Mouse (Mus musculus) erythroblast, embryonic 14.5 days (primary cell): ENCODE results near the gene Ptprn2. TPM values are rescaled to one million over a fixed set of nuclear protein-coding genes. Genes with fewer than 3 reads are reported as not detected.

Source experiments
- H3K27me3 ChIP-seq: 2 replicates; pipeline ENCODE4 v1.6.1; 2012; ENCODE audit warnings: inconsistent platforms; ENCODE audit not compliant: control insufficient read depth
- H3K36me3 ChIP-seq: 2 replicates; pipeline ENCODE4 v1.6.1; 2012; ENCODE audit warnings: mild to moderate bottlenecking, inconsistent platforms; ENCODE audit not compliant: control insufficient read depth
- H3K4me1 ChIP-seq: 2 replicates; pipeline ENCODE4 v1.6.1; 2012; ENCODE audit warnings: inconsistent platforms; ENCODE audit not compliant: control insufficient read depth
- H3K4me3 ChIP-seq: replicated peaks from 2 replicates; pipeline ENCODE3; 2012; ENCODE audit warnings: moderate library complexity, mild to moderate bottlenecking, inconsistent platforms
- H3K9me3 ChIP-seq: 2 replicates; pipeline ENCODE4 v1.6.1; 2012; ENCODE audit warnings: low read length, inconsistent platforms, mixed read lengths; ENCODE audit not compliant: control insufficient read depth
- GATA1 ChIP-seq: IDR thresholded peaks from 2 replicates; pipeline ENCODE4 v1.6.1; 2012; ENCODE audit warnings: low read length, inconsistent platforms, mixed read lengths
- TAL1 ChIP-seq: IDR thresholded peaks from 3 replicates; pipeline ENCODE4 v1.6.1; 2012; ENCODE audit warnings: low read length, inconsistent platforms, mixed read lengths
- polyA plus RNA-seq: library from polyadenylated mRNA; stranded (reverse); fragments of >175 nt; gene quantifications from 2 replicates; pipeline ENCODE4 v1.2.3, GENCODE M21; 2012

The Ptprn2 gene
- polyA plus RNA-seq, 1 experiment = 0.03 TPM

DNA sequence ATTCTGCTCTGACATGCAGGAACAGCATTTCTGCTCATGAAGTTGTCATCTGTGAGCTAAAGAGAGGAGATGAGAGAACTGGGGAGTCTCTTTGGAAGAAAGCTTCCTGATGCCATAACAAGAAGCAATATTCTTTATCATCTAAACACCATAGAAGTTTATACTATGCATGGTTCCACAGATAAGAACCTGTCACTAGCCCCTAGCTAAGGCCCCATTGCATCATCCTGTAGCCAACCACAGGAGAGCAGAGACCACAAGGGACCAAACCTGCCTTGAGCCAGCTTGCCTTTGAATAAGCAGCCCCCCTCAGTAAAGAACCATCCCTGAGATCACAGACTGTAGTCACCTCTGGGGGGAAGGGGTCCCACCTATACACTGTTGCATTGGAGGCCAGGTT lies 612.8 kb downstream of the Ptprn2 start:
- no peak overlapping the region for H3K4me3 ChIP-seq
- no peaks in the 10 kb centered on the region for H3K9me3 ChIP-seq
- TF ChIP-seq GATA1 (no peak), TAL1 (no peak)
- H3K27me3 ChIP-seq = no peaks in the 10 kb centered on the region
- H3K4me1 ChIP-seq = peaks cover 8% of the 10 kb centered on the region
- no peaks in the 10 kb centered on the region for H3K36me3 ChIP-seq

DNA sequence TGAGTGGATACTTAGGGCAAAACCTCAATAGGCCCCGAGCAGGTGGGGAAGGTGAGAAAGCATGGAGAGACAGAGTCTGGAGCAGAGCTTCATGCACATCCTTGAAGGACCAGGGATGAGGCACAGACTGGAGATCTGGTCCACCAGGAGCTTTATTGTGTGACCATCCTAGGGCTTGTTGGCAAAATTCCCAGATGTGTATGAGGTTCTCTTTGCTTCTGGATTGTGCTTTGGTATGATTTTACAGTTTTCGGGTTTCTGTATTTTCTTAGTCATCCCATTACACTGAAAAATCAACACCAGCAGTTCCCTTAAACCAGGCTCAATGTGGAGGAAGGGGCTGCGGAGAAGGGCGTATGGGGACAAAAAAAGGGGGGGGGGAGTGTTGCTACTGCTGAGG lies 621.2 kb downstream of the Ptprn2 start:
- Histone ChIP-seq H3K4me1 (no peaks in the 10 kb centered on the region), H3K36me3 (no peaks in the 10 kb centered on the region), H3K4me3 (no peak overlapping the region), H3K9me3 (no peaks in the 10 kb centered on the region), H3K27me3 (no peaks in the 10 kb centered on the region)
- TF ChIP-seq GATA1 (no peak), TAL1 (no peak)

DNA sequence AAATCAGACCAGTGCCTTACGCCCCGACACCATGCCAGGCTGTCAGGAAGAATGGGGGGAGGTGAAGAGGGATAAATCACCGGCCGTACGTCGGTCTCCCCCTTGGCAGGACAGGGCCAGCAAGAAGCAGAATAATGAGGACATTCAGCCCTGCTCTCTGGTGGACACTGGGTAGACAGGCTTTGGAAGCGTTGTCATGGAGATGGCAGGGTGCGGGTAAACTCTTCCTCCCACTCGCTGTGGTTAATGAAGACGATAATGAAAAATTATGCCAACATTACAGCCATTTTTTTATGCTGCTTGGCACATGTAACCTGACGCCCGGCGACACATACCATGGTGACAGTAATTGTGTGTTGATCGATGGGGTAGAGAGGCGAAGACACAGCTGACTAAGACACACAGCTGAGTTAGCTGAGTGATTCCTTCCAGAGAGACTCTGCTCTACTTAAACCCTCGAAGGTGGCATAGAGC lies 621.7 kb downstream of the Ptprn2 start:
- Histone ChIP-seq H3K36me3 (no peaks in the 10 kb centered on the region), H3K9me3 (no peaks in the 10 kb centered on the region), H3K4me3 (no peak overlapping the region), H3K27me3 (no peaks in the 10 kb centered on the region), H3K4me1 (no peaks in the 10 kb centered on the region)
- TF ChIP-seq TAL1 = no peak

DNA sequence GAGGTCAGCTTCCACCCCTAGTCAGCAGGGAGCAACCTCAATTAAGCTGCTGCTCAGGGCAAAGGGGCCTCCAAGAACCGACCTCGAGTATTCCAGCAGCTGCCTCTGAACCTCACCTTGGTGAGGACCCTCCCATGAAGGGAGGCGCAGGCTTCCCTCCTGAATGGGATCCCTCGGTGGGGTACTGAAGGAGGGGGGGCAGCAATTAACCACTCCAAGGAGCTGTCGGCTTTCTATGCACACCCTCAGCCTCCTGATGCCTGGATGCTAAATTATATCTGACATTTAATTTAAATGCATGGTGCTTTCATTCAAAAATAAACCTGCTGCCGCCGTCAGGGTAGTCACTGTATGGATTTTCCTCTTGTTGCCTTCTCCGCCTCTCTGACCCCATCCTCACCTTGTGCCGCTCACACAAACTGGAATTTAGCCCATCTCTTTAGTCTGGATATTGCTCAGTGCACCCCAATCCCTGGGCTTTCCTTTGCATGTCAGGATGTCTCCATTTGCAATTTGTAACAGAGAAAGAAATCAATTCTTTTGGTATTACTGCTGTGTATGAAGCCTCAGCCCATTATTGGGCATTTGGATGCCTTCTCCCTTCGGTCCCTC lies 629.8 kb downstream of the Ptprn2 start:
- Histone ChIP-seq H3K27me3 (no peaks in the 10 kb centered on the region), H3K4me3 (no peak overlapping the region), H3K36me3 (no peaks in the 10 kb centered on the region), H3K4me1 (no peaks in the 10 kb centered on the region), H3K9me3 (no peaks in the 10 kb centered on the region)
- TF ChIP-seq GATA1 (no peak), TAL1 (no peak)

DNA sequence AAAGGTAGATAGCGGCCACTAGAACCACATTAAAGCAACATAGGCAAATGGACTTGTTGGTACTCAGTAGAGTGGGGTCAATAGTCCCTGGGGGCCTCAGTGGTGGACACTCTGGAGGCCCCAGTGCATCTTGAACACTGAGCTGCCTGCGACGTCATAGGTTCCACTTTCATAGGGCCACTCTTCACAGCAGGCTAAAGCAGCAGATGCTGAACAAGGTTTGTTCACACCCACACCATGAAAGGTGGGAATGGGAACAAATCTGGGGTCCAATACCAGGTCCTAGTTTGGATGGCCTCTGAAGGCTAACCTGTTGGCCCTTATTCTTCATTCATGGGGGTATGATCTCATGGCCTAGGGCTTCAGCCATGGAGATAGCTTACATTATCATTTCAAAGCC lies 641.6 kb downstream of the Ptprn2 start:
- H3K4me3 ChIP-seq = no peak overlapping the region
- no peaks in the 10 kb centered on the region for H3K36me3 ChIP-seq
- TF ChIP-seq TAL1 (no peak), GATA1 (no peak)
- no peaks in the 10 kb centered on the region for H3K9me3 ChIP-seq
- H3K4me1 ChIP-seq = no peaks in the 10 kb centered on the region
- H3K27me3 ChIP-seq = no peaks in the 10 kb centered on the region

DNA sequence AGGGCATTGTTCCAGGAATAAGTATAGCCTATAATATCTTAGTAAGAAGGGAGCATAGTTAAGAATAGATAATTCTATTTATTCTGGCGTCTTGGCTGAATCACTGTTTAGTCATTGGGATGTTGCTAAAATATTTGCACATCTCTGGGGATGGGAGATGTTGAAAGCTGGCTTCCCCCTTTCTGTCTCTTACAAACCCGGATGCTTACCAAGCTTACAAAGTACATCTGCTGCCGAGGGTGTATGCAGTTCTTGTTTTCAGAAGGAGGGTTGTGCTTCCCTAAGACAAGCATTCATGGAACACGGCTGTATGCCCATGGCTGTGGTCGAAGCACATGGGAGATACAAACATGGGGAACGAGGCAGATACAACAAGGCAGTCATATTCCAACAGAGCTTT lies 642.0 kb downstream of the Ptprn2 start:
- no peaks in the 10 kb centered on the region for H3K9me3 ChIP-seq
- TF ChIP-seq GATA1 = no peak
- no peak for TF ChIP-seq TAL1
- H3K36me3 ChIP-seq = no peaks in the 10 kb centered on the region
- H3K4me1 ChIP-seq = no peaks in the 10 kb centered on the region
- H3K4me3 ChIP-seq = no peak overlapping the region
- H3K27me3 ChIP-seq = no peaks in the 10 kb centered on the region

DNA sequence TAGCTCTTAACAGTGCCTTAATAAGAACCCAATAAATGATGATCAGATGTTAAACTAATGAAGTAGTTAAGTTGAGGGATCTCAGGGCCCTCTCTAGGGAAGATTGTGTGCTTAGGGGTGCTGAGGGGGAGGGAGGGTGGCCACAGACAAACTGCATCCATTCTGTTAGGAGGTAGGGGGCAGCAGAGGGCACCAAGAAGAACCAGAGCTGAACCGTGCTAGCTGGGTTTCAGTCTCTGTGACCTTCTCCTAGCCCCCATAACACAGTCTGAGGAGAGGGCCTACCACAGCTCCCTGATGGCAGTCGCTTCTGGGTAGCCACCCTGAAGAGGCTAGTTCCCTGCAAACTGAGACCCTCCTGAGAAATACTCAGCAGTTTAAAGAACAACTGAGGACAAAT lies 646.6 kb downstream of the Ptprn2 start:
- H3K4me1 ChIP-seq = no peaks in the 10 kb centered on the region
- H3K27me3 ChIP-seq = no peaks in the 10 kb centered on the region
- H3K4me3 ChIP-seq = no peak overlapping the region
- H3K36me3 ChIP-seq = no peaks in the 10 kb centered on the region
- TF ChIP-seq GATA1 = no peak
- TF ChIP-seq TAL1 = no peak
- H3K9me3 ChIP-seq = no peaks in the 10 kb centered on the region

DNA sequence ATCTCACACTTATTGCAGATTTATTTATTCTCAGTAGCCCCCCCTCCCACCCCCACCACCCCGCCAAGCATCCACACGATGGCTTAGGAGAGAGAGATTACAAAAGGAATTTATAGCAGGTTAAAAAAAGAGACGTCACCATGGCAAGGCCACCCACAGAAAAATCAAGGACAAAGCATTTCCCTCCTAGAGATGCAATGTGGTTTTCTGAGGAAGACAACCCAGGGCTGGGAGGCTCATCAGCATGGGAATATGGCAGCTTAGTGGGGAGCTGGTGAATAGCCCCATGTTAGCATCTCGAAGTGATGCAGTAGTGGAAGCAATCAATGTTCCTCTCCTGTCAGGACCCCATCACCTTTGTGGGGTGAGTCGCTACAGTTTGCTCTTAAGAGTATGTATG lies 649.7 kb downstream of the Ptprn2 start:
- H3K4me3 ChIP-seq = no peak overlapping the region
- no peaks in the 10 kb centered on the region for H3K4me1 ChIP-seq
- H3K27me3 ChIP-seq = no peaks in the 10 kb centered on the region
- H3K36me3 ChIP-seq = no peaks in the 10 kb centered on the region
- H3K9me3 ChIP-seq = no peaks in the 10 kb centered on the region
- no peak for TF ChIP-seq GATA1
- TF ChIP-seq TAL1 = no peak

DNA sequence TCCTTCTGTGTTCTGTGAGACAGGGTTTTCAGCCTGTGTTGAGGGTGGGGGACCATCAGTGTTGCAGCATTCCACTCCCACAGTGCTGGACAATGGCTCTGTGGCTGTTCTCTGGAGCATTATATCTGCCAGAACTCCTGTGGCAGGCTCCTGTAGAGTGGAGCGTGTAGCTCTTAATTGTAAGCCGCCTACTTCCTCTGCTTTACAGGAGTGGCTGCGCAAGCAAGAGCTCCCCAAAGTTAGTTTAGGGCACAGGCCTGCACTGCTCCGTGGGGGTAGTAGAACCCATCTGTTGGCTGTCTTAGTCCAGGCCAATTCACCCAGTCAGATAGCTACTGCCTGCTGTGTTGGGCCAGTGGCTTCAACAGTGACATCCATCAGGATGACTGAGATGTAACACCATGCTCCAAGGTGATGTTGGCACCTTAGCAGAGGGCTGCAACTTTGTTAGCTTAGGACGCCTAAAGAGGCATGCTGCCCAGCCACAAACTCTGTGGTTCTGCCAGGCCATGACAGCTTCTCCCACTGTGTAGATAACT lies 651.0 kb downstream of the Ptprn2 start:
- TF ChIP-seq GATA1 (no peak), TAL1 (no peak)
- H3K27me3 ChIP-seq = no peaks in the 10 kb centered on the region
- no peaks in the 10 kb centered on the region for H3K4me1 ChIP-seq
- H3K4me3 ChIP-seq = no peak overlapping the region
- no peaks in the 10 kb centered on the region for H3K36me3 ChIP-seq
- no peaks in the 10 kb centered on the region for H3K9me3 ChIP-seq

DNA sequence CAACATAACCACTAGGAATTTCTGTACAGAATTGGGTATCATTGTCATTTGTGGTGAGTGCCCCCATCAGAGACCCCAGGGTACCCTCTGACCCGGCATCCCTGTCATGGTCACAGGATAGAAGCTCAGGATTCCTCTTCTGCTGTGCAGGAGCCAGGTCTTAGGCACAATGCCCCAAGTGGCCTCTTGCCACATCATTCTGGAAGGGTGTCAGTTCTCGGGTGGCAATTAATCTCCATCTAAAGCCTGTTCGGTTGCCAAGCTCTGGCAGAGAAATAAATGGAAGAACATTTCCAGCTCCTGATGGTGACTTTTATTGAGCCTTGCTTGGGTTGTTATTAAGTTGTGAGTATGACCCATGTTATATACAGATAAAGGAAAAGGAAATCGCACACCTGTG lies 655.4 kb downstream of the Ptprn2 start:
- H3K4me3 ChIP-seq = no peak overlapping the region
- H3K9me3 ChIP-seq = no peaks in the 10 kb centered on the region
- TF ChIP-seq GATA1 = no peak
- TF ChIP-seq TAL1 = no peak

More for the DNA sequence above, 655.4 kb downstream of the Ptprn2 start:
- no peaks in the 10 kb centered on the region for H3K36me3 ChIP-seq
- H3K4me1 ChIP-seq = no peaks in the 10 kb centered on the region
- no peaks in the 10 kb centered on the region; the same call in 1 of the 2 replicates for H3K27me3 ChIP-seq
